Mouse (Mus musculus) forebrain, embryonic 15.5 days (tissue): ENCODE results near the gene Mrfap1. TPM values are rescaled to one million over a fixed set of nuclear protein-coding genes. Genes with fewer than 3 reads are reported as not detected.
"Not testable (repeated sequence)": the region's sequence is repeated elsewhere in the genome, so short reads cannot be mapped to it uniquely, and the experiment has no call there.

ENCODE experiments used
- ATAC-seq: fragments of 200-750 bp; cut with Nextera tagmentation; replicated peaks from 2 replicates; pipeline ENCODE4 v1.8.0; 2017; ENCODE audit warnings: mild to moderate bottlenecking, moderate TSS enrichment, moderate library complexity
- H3K27ac ChIP-seq: fragments of 300-500 bp; sonication (generic); replicated peaks from 2 replicates; pipeline ENCODE4 v1.5.1; 2015; ENCODE audit warnings: mild to moderate bottlenecking, inconsistent platforms
- H3K27me3 ChIP-seq: fragments of 300-500 bp; sonication (generic); 2 replicates; pipeline ENCODE4 v1.6.1; 2015; ENCODE audit warnings: inconsistent platforms
- H3K36me3 ChIP-seq: fragments of 300-500 bp; sonication (generic); 2 replicates; pipeline ENCODE4 v1.6.1; 2015; ENCODE audit warnings: mild to moderate bottlenecking, inconsistent platforms
- H3K4me1 ChIP-seq: fragments of 300-500 bp; sonication (generic); 2 replicates; pipeline ENCODE4 v1.6.1; 2015; ENCODE audit warnings: inconsistent platforms
- H3K4me2 ChIP-seq: fragments of 300-500 bp; sonication (generic); replicated peaks from 2 replicates; pipeline ENCODE4 v1.6.1; 2015; ENCODE audit warnings: mild to moderate bottlenecking, inconsistent platforms
- H3K4me3 ChIP-seq: fragments of 300-500 bp; sonication (generic); 2 replicates; pipeline ENCODE4 v1.5.1; 2015; ENCODE audit warnings: mild to moderate bottlenecking, inconsistent platforms
- H3K9ac ChIP-seq: fragments of 300-500 bp; sonication (generic); replicated peaks from 2 replicates; pipeline ENCODE4 v1.6.1; 2015; ENCODE audit warnings: mild to moderate bottlenecking, inconsistent platforms
- H3K9me3 ChIP-seq: fragments of 300-500 bp; sonication (generic); 2 replicates; pipeline ENCODE4 v1.6.1; 2016; ENCODE audit warnings: inconsistent platforms
- WGBS: fragments of 180-500 bp; shearing (Covaris S2); methylation state at CpG from one replicate; pipeline ENCODE4 v1.1.7; 2015; ENCODE audit warnings: mixed read lengths; 5-methylcytosine and 5-hydroxymethylcytosine counted together
- polyA plus RNA-seq: library from polyadenylated mRNA; unstranded; fragments of >200 nt; fragmentation: Nextera tagmentation; extraction: Ambion mirVana; gene quantifications from 2 replicates; pipeline ENCODE4 v1.2.1, GENCODE M21; 2015

The Mrfap1 gene
- polyA plus RNA-seq = 350 and 358 TPM in 2 replicates

DNA sequence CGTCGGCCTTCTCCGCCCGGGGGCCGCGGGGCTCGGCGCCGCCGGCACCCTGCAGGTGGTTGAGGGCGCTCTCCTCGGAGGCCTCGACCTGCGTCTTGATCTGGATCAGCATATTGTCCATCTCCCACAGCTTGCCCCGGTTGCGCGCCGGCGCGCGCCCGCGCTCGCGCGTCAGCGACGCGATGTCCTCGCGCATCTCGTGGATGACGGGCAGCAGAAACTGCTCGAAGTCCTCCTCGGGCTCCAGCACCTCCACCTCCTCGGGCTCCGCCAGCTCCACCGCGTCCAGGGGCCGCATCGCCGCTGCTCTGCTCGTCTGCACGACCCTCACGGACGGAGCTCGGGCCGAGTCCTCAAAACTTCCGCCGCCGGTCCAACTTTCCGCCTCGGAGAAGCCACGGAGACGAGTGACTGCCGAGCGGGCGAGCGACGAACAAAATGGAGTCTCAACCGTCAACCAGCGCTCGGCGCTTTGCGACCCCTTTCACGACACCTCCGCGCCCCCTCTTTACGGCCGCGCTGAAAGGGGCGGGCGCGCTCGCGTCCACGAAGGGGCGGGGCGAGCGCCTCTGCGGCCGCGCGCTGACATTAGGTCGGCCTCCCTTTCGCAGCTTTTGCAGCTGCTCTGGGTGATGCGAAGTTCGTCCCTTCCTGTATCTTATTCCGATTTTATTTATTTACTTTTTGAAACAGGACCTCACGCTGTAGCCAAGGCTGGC lies at the start of gene Mrfap1:
Mrfap1 (minus strand) TSS at position 477 of the 719 bp plus-strand sequence.
- WGBS = under 1% methylated on average over 90 of the region's 90 CpGs
- peaks cover 17% of the 10 kb centered on the region for H3K4me1 ChIP-seq
- peak; percentile 87 for ATAC-seq
- peak within 1 kb of the TSS; percentile 60 for H3K4me2 ChIP-seq
- not testable (repeated sequence) for H3K27me3 ChIP-seq, H3K36me3 ChIP-seq, H3K9me3 ChIP-seq
- H3K9ac ChIP-seq = peak within 1 kb of the TSS; percentile 86
- H3K4me3 ChIP-seq = peak within 1 kb of the TSS; percentile 85
- H3K27ac ChIP-seq = peak within 1 kb of the TSS; percentile 97

DNA sequence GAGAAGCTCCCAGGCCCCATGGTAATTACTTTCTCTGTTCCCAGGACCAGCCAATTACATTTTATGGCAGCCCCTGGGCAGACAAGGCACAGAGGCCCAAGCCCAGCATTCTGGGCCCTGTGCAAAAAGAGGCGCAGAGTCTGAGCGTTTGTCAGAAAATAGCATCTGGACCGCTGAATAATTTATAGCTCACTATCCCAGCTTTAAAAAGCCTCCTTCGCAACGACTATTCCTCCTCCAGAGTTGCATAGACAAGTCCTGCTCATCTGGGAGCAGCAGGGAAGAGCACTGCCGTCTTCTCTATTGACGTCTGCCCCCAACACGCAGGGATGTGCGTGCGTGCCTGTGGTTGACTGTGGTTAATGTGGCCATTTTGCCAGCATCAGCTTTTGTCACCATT lies 47.9 kb upstream of the Mrfap1 start:
- 75% methylated on average over 10 of the region's 10 CpGs for WGBS
- Histone ChIP-seq H3K36me3 (no peaks in the 10 kb centered on the region), H3K27ac (no peak overlapping the region), H3K9me3 (no peaks in the 10 kb centered on the region), H3K4me1 (no peaks in the 10 kb centered on the region; the same call in 1 of the 2 replicates), H3K9ac (no peak overlapping the region), H3K4me2 (no peak overlapping the region), H3K4me3 (no peak overlapping the region), H3K27me3 (no peaks in the 10 kb centered on the region)
- no peak for ATAC-seq

DNA sequence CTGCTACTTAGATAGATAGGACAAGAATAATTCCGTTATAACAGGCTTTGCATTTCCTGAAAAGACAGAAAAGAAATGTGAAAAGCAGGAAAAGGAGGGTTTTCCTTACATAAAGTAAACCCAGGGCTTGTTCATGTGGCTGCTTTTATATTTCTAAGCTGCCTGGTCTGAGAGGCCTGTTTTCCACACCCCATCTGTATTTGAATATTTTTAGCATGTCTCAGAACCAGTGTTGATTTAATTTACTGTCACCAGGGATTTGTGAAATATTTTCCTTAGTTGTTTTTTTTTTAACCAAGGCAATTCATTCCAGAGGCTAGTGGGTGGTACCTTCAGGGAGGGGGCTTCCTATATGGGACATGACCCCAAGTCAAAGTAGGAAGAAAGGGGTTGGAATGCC lies 45.1 kb upstream of the Mrfap1 start:
- no peak overlapping the region for H3K4me3 ChIP-seq
- no peaks in the 10 kb centered on the region for H3K27me3 ChIP-seq
- no peak overlapping the region for H3K9ac ChIP-seq
- peaks cover 6% of the 10 kb centered on the region for H3K4me1 ChIP-seq
- H3K4me2 ChIP-seq = no peak overlapping the region
- WGBS = 61% methylated on average over 1 of the region's 1 CpGs
- no peak for ATAC-seq
- H3K9me3 ChIP-seq = no peaks in the 10 kb centered on the region
- peak overlapping the region; percentile 40; the same call in 1 of the 2 replicates for H3K27ac ChIP-seq
- H3K36me3 ChIP-seq = no peaks in the 10 kb centered on the region

DNA sequence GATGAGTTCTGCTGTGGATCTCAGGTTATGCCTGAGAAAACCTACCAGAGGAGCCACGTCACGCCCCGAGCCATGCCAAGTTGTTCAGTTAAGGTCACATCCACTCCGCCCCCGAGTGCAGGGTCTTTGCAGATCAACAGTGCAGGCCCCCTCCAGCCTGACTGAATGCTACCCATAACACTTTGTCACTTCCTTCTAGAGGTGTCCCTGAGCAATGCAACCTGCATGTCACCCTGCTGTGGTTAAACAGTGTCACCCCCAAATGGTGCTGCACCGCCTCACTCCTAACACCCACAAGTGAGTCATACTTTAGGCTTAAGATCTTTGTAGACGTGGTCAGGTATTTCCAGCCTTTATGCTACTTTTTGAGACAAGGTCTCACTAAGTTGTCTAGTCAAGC lies 43.5 kb upstream of the Mrfap1 start:
- Histone ChIP-seq H3K4me2 (no peak overlapping the region), H3K4me1 (peaks cover 6% of the 10 kb centered on the region), H3K9me3 (no peaks in the 10 kb centered on the region), H3K36me3 (no peaks in the 10 kb centered on the region), H3K27ac (no peak overlapping the region), H3K9ac (no peak overlapping the region), H3K27me3 (no peaks in the 10 kb centered on the region), H3K4me3 (no peak overlapping the region)
- ATAC-seq = no peak
- WGBS = 81% methylated on average over 7 of the region's 7 CpGs

DNA sequence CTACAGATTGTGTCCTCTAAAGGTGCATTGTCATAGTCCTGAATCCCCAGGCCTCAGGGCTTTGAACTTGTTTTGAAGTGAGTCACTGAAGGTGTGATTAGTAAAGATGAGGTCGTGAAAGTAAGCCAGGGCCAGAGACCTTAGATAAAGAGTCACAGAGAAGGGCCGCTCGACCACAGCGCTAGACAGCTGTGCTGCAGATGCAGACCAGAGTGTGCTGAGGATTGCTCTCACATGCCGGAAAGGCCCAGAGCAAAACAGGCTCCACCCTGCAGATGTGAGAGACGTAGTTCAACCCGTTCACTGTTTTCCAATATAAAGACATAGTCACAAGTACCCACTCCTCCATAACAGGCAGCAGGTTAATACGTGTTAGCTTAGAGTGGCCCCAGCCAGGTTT lies 43.0 kb upstream of the Mrfap1 start:
- Histone ChIP-seq H3K4me3 (no peak overlapping the region), H3K9ac (no peak overlapping the region), H3K27me3 (no peaks in the 10 kb centered on the region), H3K9me3 (no peaks in the 10 kb centered on the region), H3K4me2 (no peak overlapping the region), H3K27ac (no peak overlapping the region), H3K4me1 (peaks cover 6% of the 10 kb centered on the region), H3K36me3 (no peaks in the 10 kb centered on the region)
- 80% methylated on average over 8 of the region's 8 CpGs for WGBS
- no peak for ATAC-seq

DNA sequence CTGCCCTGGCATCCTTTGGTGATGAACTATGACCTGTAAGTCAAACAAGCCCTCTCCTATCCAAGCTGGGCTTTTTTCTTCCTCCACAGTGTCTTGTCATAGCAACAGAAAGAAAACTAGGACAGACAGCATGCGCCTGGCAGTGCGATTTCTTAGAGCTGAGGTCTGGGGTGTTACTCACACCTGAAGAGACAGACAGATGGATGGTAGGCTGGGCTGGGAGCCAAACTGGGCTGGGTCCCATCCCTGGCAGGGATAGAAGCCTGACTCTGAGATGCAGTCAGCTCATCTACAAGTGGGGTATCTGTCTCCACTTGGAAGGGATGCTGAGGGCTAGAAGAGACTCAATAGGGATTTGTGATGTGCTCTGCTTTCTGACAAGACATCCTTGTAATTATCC lies 42.5 kb upstream of the Mrfap1 start:
- no peak overlapping the region for H3K9ac ChIP-seq
- WGBS = 66% methylated on average over 2 of the region's 2 CpGs
- H3K4me3 ChIP-seq = no peak overlapping the region
- peaks cover 6% of the 10 kb centered on the region for H3K4me1 ChIP-seq
- H3K36me3 ChIP-seq = no peaks in the 10 kb centered on the region
- H3K9me3 ChIP-seq = no peaks in the 10 kb centered on the region
- no peaks in the 10 kb centered on the region for H3K27me3 ChIP-seq
- no peak overlapping the region; the same call in 1 of the 2 replicates for H3K27ac ChIP-seq
- ATAC-seq = no peak; the same call in 1 of the 2 replicates
- no peak overlapping the region for H3K4me2 ChIP-seq

DNA sequence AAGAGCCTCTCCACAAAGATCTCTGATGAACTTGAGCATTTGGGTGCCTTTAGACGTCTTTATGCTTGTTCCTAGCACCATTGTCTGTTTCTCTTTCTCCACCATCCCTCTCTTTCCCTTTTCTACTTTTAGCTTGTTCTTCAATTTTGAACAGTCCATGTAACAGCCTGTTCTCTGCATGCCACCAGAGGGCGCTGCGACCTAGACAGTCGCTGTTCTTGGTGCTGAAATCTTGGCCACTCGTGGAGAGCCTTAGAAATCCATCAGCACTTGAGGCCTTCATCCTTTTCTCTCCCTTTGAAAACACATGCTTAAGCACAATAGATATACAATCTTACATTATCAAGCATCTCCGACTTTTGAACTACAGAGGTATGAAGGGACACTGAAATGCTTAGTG lies 39.4 kb upstream of the Mrfap1 start:
- Histone ChIP-seq H3K9ac (no peak overlapping the region), H3K36me3 (no peaks in the 10 kb centered on the region), H3K9me3 (no peaks in the 10 kb centered on the region), H3K27ac (no peak overlapping the region), H3K4me2 (no peak overlapping the region), H3K4me1 (peaks cover 7% of the 10 kb centered on the region), H3K4me3 (no peak overlapping the region), H3K27me3 (no peaks in the 10 kb centered on the region)
- ATAC-seq = peak; percentile 46; the same call in 1 of the 2 replicates
- 4% methylated on average over 6 of the region's 6 CpGs for WGBS

DNA sequence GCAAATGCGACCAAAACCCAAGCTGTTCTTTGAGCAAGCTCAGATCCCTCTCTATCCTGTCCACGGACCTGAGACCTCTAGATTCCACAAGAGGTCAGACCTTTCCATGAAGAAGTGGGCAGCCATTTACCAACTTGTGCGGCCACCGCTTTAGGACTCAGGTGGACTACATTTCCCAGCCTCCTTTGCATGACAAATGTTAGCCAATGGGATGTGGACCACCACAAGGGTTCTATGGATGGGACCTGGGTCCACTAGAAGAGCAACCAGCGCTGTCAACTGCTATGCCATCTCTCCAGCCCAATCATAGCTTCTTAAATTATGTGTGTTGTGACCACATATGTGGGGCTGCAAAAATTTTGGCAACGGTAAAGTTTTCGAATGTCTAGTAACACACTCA lies 34.7 kb upstream of the Mrfap1 start:
- WGBS = 61% methylated on average over 7 of the region's 7 CpGs
- Histone ChIP-seq H3K9ac (no peak overlapping the region), H3K27ac (no peak overlapping the region), H3K4me1 (peaks cover 10% of the 10 kb centered on the region), H3K36me3 (no peaks in the 10 kb centered on the region), H3K27me3 (no peaks in the 10 kb centered on the region), H3K4me3 (no peak overlapping the region), H3K4me2 (no peak overlapping the region), H3K9me3 (no peaks in the 10 kb centered on the region)
- no peak for ATAC-seq

DNA sequence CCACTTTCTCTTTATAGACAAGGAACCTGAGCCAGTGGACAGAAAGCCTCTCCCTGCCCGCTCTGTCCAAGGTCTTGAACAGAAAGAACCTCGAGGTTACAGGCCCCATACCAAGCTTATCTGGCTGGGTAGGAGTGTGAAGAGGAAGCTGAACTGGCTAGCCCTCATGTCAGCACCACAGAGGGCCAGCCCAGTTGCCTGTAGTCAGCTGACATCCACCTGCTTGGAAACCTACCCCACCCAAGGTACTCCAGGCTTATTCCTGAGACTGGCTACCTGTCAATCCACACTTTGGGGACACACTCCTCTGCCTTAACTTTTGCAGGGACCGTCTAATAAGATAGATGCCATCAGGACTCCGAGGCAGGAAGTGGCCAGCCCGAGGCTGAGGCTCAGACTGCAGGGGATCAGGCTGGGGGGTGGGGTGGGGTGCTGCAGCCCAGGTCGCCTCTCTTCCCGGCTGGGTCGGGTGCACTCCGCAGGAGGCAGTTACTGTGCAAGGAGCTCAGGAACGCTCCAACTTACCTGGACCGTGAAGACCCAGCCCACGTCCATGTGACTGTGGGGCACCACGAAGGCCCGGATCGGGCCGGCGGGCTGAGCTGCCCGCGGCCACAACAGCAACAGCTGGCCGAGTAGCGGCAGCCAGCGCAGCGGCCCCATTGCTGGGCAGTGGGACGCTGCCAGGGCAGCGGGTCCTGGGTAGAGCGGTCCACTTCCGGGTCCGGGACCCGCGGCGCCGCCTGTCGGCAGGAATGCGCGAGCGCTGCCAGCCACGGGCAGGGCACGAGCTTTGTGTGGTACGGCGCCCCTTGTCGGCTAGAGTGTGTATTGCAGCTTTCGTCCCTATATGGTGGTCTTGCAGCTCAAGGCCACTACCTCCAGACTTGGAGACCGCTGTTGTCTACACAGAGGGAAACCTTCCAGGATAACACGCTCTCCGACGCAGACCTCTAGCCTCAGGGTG lies 33.6 kb upstream of the Mrfap1 start, which contains the start of gene Man2b2:
Man2b2 (minus strand) TSS at position 741 of the 967 bp plus-strand sequence.
- Histone ChIP-seq H3K4me3 (peak within 1 kb of the TSS; percentile 50), H3K9me3 (no peaks in the 10 kb centered on the region), H3K4me1 (peaks cover 10% of the 10 kb centered on the region), H3K9ac (peak within 1 kb of the TSS; percentile 46), H3K27ac (no peak within 1 kb of the TSS), H3K27me3 (no peaks in the 10 kb centered on the region), H3K4me2 (peak within 1 kb of the TSS; percentile 70), H3K36me3 (no peaks in the 10 kb centered on the region)
- ATAC-seq = peak; percentile 88
- WGBS = 5% methylated on average over 46 of the region's 46 CpGs

DNA sequence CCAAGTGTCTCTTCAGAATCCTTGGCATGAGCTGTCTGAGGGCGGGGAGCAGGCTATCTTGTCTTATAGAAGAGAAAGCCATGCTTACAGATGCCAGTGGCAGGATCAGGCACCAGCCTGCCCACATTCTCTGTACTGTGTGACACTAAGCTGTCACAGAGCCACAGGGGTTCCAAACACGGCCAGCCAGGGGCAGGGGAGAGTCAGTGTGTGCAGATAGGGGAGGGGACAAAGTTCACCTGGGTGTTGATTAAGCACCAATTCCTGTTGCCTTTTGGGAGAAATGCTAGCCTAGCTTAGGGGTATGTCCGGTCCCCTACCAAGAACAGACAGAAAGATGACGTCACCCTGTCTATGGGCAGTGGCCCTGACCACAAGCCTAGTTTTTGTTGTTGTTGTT lies 32.5 kb upstream of the Mrfap1 start:
- H3K4me3 ChIP-seq = no peak overlapping the region
- ATAC-seq = no peak
- no peak overlapping the region for H3K27ac ChIP-seq
- no peaks in the 10 kb centered on the region for H3K9me3 ChIP-seq
- 80% methylated on average over 4 of the region's 4 CpGs for WGBS
- no peak overlapping the region for H3K4me2 ChIP-seq
- no peaks in the 10 kb centered on the region for H3K36me3 ChIP-seq
- no peak overlapping the region for H3K9ac ChIP-seq
- H3K4me1 ChIP-seq = peaks cover 10% of the 10 kb centered on the region
- H3K27me3 ChIP-seq = no peaks in the 10 kb centered on the region

DNA sequence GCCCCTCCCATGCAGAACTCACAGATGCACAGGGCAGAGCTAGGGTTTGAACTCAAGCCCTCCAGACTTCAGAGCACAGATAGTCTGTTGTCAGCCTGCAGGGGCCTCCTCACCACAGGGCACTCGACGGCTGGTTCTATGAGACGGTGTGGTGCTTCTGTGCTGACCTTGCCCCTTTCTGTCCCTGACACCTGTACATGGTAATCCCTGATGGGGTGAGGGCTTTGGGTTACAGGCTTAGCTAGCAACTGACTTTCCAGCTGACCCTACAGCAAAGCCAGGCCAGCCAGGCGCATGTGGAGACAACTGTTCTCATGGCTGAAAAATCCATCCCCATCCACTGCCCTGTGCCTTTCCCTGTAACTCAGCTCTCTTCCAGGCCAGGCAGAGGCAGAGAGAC lies 26.3 kb upstream of the Mrfap1 start:
- WGBS = 97% methylated on average over 4 of the region's 4 CpGs
- Histone ChIP-seq H3K4me3 (no peak overlapping the region), H3K4me1 (no peaks in the 10 kb centered on the region), H3K4me2 (no peak overlapping the region), H3K9me3 (no peaks in the 10 kb centered on the region), H3K27me3 (no peaks in the 10 kb centered on the region), H3K9ac (no peak overlapping the region), H3K27ac (no peak overlapping the region), H3K36me3 (no peaks in the 10 kb centered on the region)
- no peak for ATAC-seq

DNA sequence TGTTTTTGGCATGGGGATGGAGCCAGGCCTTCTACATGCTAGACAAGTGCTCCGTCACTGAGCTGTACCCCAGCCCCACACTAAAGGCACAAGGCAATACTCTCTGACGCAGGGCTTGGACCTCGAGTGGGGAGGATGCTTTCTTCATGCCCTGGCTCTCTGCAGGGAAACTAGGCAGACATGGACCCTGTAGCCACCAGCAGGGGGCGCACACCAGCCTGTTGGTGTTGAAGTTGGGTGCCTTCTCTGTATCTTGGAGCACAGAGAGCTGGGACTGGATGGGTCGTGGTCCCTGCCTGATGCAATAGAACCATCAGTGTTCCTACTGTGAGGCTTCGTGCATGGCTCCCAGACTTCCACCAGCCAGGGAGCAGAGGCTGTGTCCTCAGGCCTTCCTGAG lies 23.6 kb upstream of the Mrfap1 start:
- Histone ChIP-seq H3K4me3 (no peak overlapping the region), H3K9ac (no peak overlapping the region), H3K27ac (no peak overlapping the region), H3K4me1 (no peaks in the 10 kb centered on the region), H3K9me3 (no peaks in the 10 kb centered on the region), H3K27me3 (no peaks in the 10 kb centered on the region), H3K4me2 (no peak overlapping the region), H3K36me3 (no peaks in the 10 kb centered on the region)
- WGBS = 45% methylated on average over 6 of the region's 6 CpGs
- 0 out of 2 replicates have a peak, but pooled peaks have one; percentile 29 for ATAC-seq
